Mouse (Mus musculus): ENCODE measurements around the gene Gphb5. TPM values are rescaled to one million over a fixed set of nuclear protein-coding genes. Genes with fewer than 3 reads are reported as not detected.

Gphb5 gene
- not detected in 2 replicates for polyA plus RNA-seq (2015; fragmentation: Nextera tagmentation; extraction: Ambion mirVana)

- no peaks in the 10 kb centered on the region for H3K36me3 ChIP-seq (ENCODE audit: control insufficient read depth, insufficient read depth, low read length)
- H3K4me1 ChIP-seq (ENCODE audit: control insufficient read depth, insufficient read depth, low read depth, low read length), result no peaks in the 10 kb centered on the region
- WGBS, result 92% methylated on average over 4 of the region's 4 CpGs
These were observed at the start of gene Gphb5 for GRCm38 (mm10) chr12:75416681-75417080. Gene Gphb5 (minus strand): TSS chr12:75416781.

DNA sequence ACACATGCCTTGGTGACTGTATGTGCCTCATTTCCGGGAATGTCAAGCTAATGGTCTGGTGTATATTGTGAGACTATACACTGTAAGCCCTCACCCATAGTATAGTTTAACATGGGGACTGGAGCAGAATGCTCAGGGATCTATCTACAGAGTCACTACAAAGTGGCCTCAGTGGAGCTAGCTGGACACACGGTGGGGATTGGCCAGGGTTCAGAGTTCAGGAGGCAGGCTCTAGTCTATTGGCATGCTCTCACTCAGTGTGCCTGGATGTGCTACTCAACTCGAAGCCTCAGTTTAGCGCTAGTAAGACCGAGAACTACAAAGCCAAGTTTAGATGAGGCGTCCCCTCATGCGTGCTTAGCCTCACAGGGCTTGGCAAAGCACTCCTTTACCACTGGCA lies 49.6 kb upstream of the Gphb5 start:
- Histone ChIP-seq H3K4me2 (ENCODE audit: low read length) (no peak overlapping the region), H3K27me3 (replicated peaks; ENCODE audit: control insufficient read depth, insufficient read depth, low read length) (no peaks in the 10 kb centered on the region), H3K4me3 (ENCODE audit: low read length) (no peak overlapping the region), H3K9me3 (ENCODE audit: control insufficient read depth, low read length) (no peaks in the 10 kb centered on the region), H3K4me1 (ENCODE audit: control insufficient read depth, insufficient read depth, low read depth, low read length) (no peaks in the 10 kb centered on the region; the same call in 1 of the 2 replicates), H3K27ac (ENCODE audit: low read depth, low read length) (no peak overlapping the region), H3K9ac (ENCODE audit: low read depth, low read length) (no peak overlapping the region), H3K36me3 (ENCODE audit: control insufficient read depth, insufficient read depth, low read length) (peaks cover 7% of the 10 kb centered on the region; the same call in 1 of the 2 replicates)
- 92% methylated on average over 7 of the region's 7 CpGs for WGBS
- no peak; the same call in 1 of the 2 replicates for ATAC-seq

More at GRCm38 (mm10) chr12:75416681-75417080, at the start of gene Gphb5:
- no peaks in the 10 kb centered on the region for H3K27me3 ChIP-seq (replicated peaks; ENCODE audit: control insufficient read depth, insufficient read depth, low read length)
- no peak within 1 kb of the TSS for H3K27ac ChIP-seq (ENCODE audit: low read depth, low read length)
- ATAC-seq, result no peak
- no peak within 1 kb of the TSS for H3K9ac ChIP-seq (ENCODE audit: low read depth, low read length)
- no peaks in the 10 kb centered on the region for H3K9me3 ChIP-seq (ENCODE audit: control insufficient read depth, low read length)
- no peak within 1 kb of the TSS for H3K4me3 ChIP-seq (ENCODE audit: low read length)
- no peak within 1 kb of the TSS for H3K4me2 ChIP-seq (ENCODE audit: low read length)

DNA sequence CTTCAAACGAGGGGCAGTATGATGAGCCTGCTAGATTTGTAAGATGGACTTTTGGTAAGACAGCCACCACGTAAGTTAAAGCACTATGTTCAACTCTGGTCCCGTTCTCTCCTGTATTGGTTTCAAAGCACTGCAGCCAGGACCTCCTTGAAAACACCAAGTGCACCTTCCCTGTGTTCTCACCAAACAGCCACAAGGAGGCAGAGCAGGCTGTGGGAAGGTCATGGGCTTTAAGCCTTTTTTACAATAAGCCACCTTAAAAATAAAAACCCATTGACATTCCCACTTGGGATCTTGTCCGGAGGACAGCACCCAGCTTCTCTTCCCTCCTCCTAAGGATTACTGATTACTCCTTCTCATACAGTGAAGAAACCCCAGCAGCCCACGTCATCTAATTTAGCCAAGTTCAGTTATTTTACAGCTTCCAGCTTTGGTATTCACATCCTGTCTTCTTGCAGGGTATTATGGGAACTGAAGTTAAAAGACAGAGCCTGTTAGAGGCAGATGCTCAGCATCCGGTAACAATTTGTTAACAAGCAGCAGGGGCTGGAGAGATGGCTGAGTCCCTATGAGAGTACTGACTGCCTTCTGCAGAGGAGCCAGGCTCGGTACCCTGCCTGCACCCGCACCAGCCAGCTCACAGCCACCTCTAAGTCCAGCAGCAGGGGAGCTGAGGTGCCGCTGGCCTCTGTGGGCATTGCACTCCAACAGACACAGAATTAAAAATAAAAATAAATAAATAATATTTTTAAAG lies 47.6 kb upstream of the Gphb5 start:
- H3K9ac ChIP-seq (ENCODE audit: low read depth, low read length), result no peak overlapping the region
- peak; percentile 60 for ATAC-seq
- peaks cover 15% of the 10 kb centered on the region for H3K36me3 ChIP-seq (ENCODE audit: control insufficient read depth, insufficient read depth, low read length)
- no peak overlapping the region for H3K4me2 ChIP-seq (ENCODE audit: low read length)
- no peaks in the 10 kb centered on the region for H3K27me3 ChIP-seq (replicated peaks; ENCODE audit: control insufficient read depth, insufficient read depth, low read length)
- no peak overlapping the region for H3K27ac ChIP-seq (ENCODE audit: low read depth, low read length)
- WGBS, result 76% methylated on average over 9 of the region's 9 CpGs
- H3K9me3 ChIP-seq (ENCODE audit: control insufficient read depth, low read length), result no peaks in the 10 kb centered on the region
- no peak overlapping the region for H3K4me3 ChIP-seq (ENCODE audit: low read length)
- H3K4me1 ChIP-seq (ENCODE audit: control insufficient read depth, insufficient read depth, low read depth, low read length), result no peaks in the 10 kb centered on the region

- Histone ChIP-seq H3K27ac (ENCODE audit: low read depth, low read length) (no peak overlapping the region), H3K4me2 (ENCODE audit: low read length) (no peak overlapping the region), H3K27me3 (replicated peaks; ENCODE audit: control insufficient read depth, insufficient read depth, low read length) (no peaks in the 10 kb centered on the region), H3K9ac (ENCODE audit: low read depth, low read length) (no peak overlapping the region), H3K4me1 (ENCODE audit: control insufficient read depth, insufficient read depth, low read depth, low read length) (no peaks in the 10 kb centered on the region), H3K9me3 (ENCODE audit: control insufficient read depth, low read length) (no peaks in the 10 kb centered on the region), H3K36me3 (ENCODE audit: control insufficient read depth, insufficient read depth, low read length) (peaks cover 15% of the 10 kb centered on the region), H3K4me3 (ENCODE audit: low read length) (no peak overlapping the region)
- no peak for ATAC-seq
- whole genome bisulfite sequencing, result 85% methylated on average over 5 of the region's 5 CpGs
These were observed 44.0 kb upstream of the Gphb5 start for GRCm38 (mm10) chr12:75460561-75460960.

GRCm38 (mm10) chr12:75459656-75460055 lies 43.1 kb upstream of the Gphb5 start:
- Histone ChIP-seq H3K27me3 (replicated peaks; ENCODE audit: control insufficient read depth, insufficient read depth, low read length) (no peaks in the 10 kb centered on the region), H3K4me2 (ENCODE audit: low read length) (no peak overlapping the region), H3K27ac (ENCODE audit: low read depth, low read length) (no peak overlapping the region), H3K9ac (ENCODE audit: low read depth, low read length) (no peak overlapping the region), H3K4me1 (ENCODE audit: control insufficient read depth, insufficient read depth, low read depth, low read length) (no peaks in the 10 kb centered on the region), H3K9me3 (ENCODE audit: control insufficient read depth, low read length) (no peaks in the 10 kb centered on the region), H3K4me3 (ENCODE audit: low read length) (no peak overlapping the region), H3K36me3 (ENCODE audit: control insufficient read depth, insufficient read depth, low read length) (peaks cover 15% of the 10 kb centered on the region)
- ATAC-seq, result no peak
- WGBS, result 82% methylated on average over 5 of the region's 5 CpGs

GRCm38 (mm10) chr12:75453441-75453840 lies 36.9 kb upstream of the Gphb5 start:
- Histone ChIP-seq H3K9me3 (ENCODE audit: control insufficient read depth, low read length) (no peaks in the 10 kb centered on the region), H3K9ac (ENCODE audit: low read depth, low read length) (no peak overlapping the region), H3K4me3 (ENCODE audit: low read length) (no peak overlapping the region), H3K27me3 (replicated peaks; ENCODE audit: control insufficient read depth, insufficient read depth, low read length) (no peaks in the 10 kb centered on the region), H3K4me1 (ENCODE audit: control insufficient read depth, insufficient read depth, low read depth, low read length) (no peaks in the 10 kb centered on the region), H3K36me3 (ENCODE audit: control insufficient read depth, insufficient read depth, low read length) (peaks cover 11% of the 10 kb centered on the region; the same call in 1 of the 2 replicates), H3K27ac (ENCODE audit: low read depth, low read length) (no peak overlapping the region), H3K4me2 (ENCODE audit: low read length) (no peak overlapping the region)
- 94% methylated on average over 6 of the region's 6 CpGs for WGBS
- ATAC-seq, result no peak

DNA sequence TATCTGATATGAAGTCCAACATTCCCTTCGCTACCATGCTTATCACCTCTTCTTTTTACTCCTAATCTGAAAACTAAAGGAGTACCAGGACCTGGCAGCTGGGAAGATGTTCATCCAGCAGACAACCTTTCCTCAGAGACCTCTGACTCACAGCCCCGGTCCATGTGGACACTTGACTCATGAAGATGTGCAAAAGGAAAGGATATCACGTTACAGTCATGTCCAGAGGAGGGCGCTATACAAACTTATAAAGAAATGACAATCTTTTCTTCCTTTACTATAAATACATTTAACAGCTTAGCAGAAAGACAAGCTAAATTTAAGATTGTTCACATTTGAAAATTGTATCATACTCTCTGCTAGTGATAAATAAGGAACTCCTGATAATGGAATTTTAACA lies 36.4 kb upstream of the Gphb5 start:
- Histone ChIP-seq H3K27me3 (replicated peaks; ENCODE audit: control insufficient read depth, insufficient read depth, low read length) (no peaks in the 10 kb centered on the region), H3K4me1 (ENCODE audit: control insufficient read depth, insufficient read depth, low read depth, low read length) (no peaks in the 10 kb centered on the region), H3K4me3 (ENCODE audit: low read length) (no peak overlapping the region), H3K4me2 (ENCODE audit: low read length) (no peak overlapping the region), H3K27ac (ENCODE audit: low read depth, low read length) (no peak overlapping the region), H3K9ac (ENCODE audit: low read depth, low read length) (no peak overlapping the region), H3K9me3 (ENCODE audit: control insufficient read depth, low read length) (no peaks in the 10 kb centered on the region), H3K36me3 (ENCODE audit: control insufficient read depth, insufficient read depth, low read length) (peaks cover 10% of the 10 kb centered on the region; the same call in 1 of the 2 replicates)
- ATAC-seq, result no peak
- 83% methylated on average over 4 of the region's 4 CpGs for WGBS

DNA sequence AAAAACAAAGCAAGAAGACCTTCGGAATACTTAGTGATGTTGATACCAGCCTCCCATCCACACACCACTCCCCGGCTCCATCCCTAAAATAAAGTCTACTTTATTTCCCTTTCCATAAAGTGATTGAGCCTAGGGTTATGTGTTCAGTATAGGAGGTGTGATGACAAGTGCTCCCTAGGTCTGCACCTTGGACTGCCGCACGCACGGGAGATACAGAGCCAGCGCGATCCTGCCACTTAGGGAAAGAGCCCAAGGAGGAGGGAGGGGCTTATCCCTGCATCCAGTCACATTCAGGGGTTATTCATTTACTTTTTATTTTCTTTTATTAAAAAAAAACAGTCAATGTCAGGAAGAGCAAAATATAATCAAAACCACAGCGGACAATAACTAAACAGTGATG lies 34.0 kb upstream of the Gphb5 start:
- no peak for ATAC-seq
- Histone ChIP-seq H3K9me3 (ENCODE audit: control insufficient read depth, low read length) (no peaks in the 10 kb centered on the region), H3K4me1 (ENCODE audit: control insufficient read depth, insufficient read depth, low read depth, low read length) (no peaks in the 10 kb centered on the region), H3K27ac (ENCODE audit: low read depth, low read length) (no peak overlapping the region), H3K4me3 (ENCODE audit: low read length) (no peak overlapping the region), H3K27me3 (replicated peaks; ENCODE audit: control insufficient read depth, insufficient read depth, low read length) (no peaks in the 10 kb centered on the region), H3K36me3 (ENCODE audit: control insufficient read depth, insufficient read depth, low read length) (peaks cover 10% of the 10 kb centered on the region; the same call in 1 of the 2 replicates), H3K9ac (ENCODE audit: low read depth, low read length) (no peak overlapping the region), H3K4me2 (ENCODE audit: low read length) (no peak overlapping the region)
- WGBS, result 93% methylated on average over 8 of the region's 8 CpGs

DNA sequence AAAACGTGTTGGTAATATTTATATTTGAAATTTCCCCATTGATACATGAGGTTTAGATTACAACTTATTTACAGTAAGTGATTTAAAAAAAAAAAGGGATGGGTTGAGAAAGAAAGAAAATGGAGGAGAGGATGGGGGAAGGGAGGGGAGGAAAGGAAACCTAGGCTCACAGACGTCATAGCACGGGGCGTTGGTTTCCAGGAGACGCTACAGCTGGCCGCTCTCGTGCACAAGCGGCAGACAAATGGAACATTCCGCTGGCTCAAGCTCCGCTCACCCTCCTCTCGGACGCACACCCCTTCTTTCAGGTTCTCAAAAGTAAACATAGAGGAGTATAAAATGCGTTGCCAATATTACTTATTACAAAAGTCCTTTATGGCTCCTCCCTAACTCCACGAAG lies 33.4 kb upstream of the Gphb5 start:
- Histone ChIP-seq H3K4me3 (ENCODE audit: low read length) (no peak overlapping the region), H3K4me2 (ENCODE audit: low read length) (no peak overlapping the region), H3K9ac (ENCODE audit: low read depth, low read length) (no peak overlapping the region), H3K36me3 (ENCODE audit: control insufficient read depth, insufficient read depth, low read length) (peaks cover 10% of the 10 kb centered on the region; the same call in 1 of the 2 replicates), H3K4me1 (ENCODE audit: control insufficient read depth, insufficient read depth, low read depth, low read length) (no peaks in the 10 kb centered on the region), H3K27ac (ENCODE audit: low read depth, low read length) (no peak overlapping the region), H3K27me3 (replicated peaks; ENCODE audit: control insufficient read depth, insufficient read depth, low read length) (no peaks in the 10 kb centered on the region), H3K9me3 (ENCODE audit: control insufficient read depth, low read length) (no peaks in the 10 kb centered on the region)
- ATAC-seq, result no peak
- 78% methylated on average over 14 of the region's 14 CpGs for WGBS

All from hindbrain, embryonic 16.5 days (tissue).